Mouse (Mus musculus) forebrain, embryonic 11.5 days (tissue): ENCODE results near the gene Pkmyt1. TPM values are rescaled to one million over a fixed set of nuclear protein-coding genes. Genes with fewer than 3 reads are reported as not detected.

ENCODE experiments used
- ATAC-seq: fragments of 200-750 bp; cut with Nextera tagmentation; replicated peaks from 2 replicates; pipeline ENCODE4 v1.8.0; 2017; ENCODE audit warnings: moderate TSS enrichment; ENCODE audit not compliant: low FRiP score
- DNase-seq: peaks from one replicate; pipeline ENCODE4 v3.0.0-alpha.2; 2017; ENCODE audit warnings: low spot score
- H3K27ac ChIP-seq: fragments of 300-500 bp; sonication (generic); 2 replicates; pipeline ENCODE4 v1.5.1; 2014; ENCODE audit warnings: low read depth, low read length
- H3K27me3 ChIP-seq: fragments of 300-500 bp; sonication (generic); 2 replicates; pipeline ENCODE4 v1.6.1; 2014; ENCODE audit warnings: mild to moderate bottlenecking, low read length, mixed read lengths; ENCODE audit not compliant: control insufficient read depth, insufficient read depth
- H3K36me3 ChIP-seq: fragments of 300-500 bp; sonication (generic); 2 replicates; pipeline ENCODE4 v1.6.1; 2014; ENCODE audit warnings: mild to moderate bottlenecking, low read length, moderate library complexity, mixed read lengths; ENCODE audit not compliant: control insufficient read depth, insufficient read depth
- H3K4me1 ChIP-seq: fragments of 300-500 bp; sonication (generic); replicated peaks from 2 replicates; pipeline ENCODE4 v1.6.1; 2014; ENCODE audit warnings: low read length, mixed read lengths; ENCODE audit not compliant: control insufficient read depth, insufficient read depth
- H3K4me2 ChIP-seq: fragments of 300-500 bp; sonication (generic); 2 replicates; pipeline ENCODE4 v1.6.1; 2014; ENCODE audit warnings: low read depth, mild to moderate bottlenecking, low read length, moderate library complexity, mixed read lengths; ENCODE audit not compliant: severe bottlenecking
- H3K4me3 ChIP-seq: fragments of 300-500 bp; sonication (generic); 2 replicates; pipeline ENCODE4 v1.5.1; 2014; ENCODE audit warnings: low read depth, low read length
- H3K9ac ChIP-seq: fragments of 300-500 bp; sonication (generic); 2 replicates; pipeline ENCODE4 v1.6.1; 2014; ENCODE audit warnings: low read length
- H3K9me3 ChIP-seq: fragments of 300-500 bp; sonication (generic); 2 replicates; pipeline ENCODE4 v1.6.1; 2016; ENCODE audit warnings: low read length, mixed read lengths; ENCODE audit not compliant: control insufficient read depth
- WGBS: fragments of 180-500 bp; shearing (Covaris S2); extraction: QIAGEN DNeasy Blood & Tissue Kit; methylation state at CpG from one replicate; pipeline ENCODE4 v1.1.7; 2014; 5-methylcytosine and 5-hydroxymethylcytosine counted together
- polyA plus RNA-seq: library from polyadenylated mRNA; unstranded; fragments of >200 nt; fragmentation: Nextera tagmentation; extraction: Ambion mirVana; gene quantifications from 2 replicates; pipeline ENCODE4 v1.2.1, GENCODE M21; 2014

Pkmyt1 gene
- polyA plus RNA-seq, 1 experiment from 2014 or later: 61.3 TPM

DNA sequence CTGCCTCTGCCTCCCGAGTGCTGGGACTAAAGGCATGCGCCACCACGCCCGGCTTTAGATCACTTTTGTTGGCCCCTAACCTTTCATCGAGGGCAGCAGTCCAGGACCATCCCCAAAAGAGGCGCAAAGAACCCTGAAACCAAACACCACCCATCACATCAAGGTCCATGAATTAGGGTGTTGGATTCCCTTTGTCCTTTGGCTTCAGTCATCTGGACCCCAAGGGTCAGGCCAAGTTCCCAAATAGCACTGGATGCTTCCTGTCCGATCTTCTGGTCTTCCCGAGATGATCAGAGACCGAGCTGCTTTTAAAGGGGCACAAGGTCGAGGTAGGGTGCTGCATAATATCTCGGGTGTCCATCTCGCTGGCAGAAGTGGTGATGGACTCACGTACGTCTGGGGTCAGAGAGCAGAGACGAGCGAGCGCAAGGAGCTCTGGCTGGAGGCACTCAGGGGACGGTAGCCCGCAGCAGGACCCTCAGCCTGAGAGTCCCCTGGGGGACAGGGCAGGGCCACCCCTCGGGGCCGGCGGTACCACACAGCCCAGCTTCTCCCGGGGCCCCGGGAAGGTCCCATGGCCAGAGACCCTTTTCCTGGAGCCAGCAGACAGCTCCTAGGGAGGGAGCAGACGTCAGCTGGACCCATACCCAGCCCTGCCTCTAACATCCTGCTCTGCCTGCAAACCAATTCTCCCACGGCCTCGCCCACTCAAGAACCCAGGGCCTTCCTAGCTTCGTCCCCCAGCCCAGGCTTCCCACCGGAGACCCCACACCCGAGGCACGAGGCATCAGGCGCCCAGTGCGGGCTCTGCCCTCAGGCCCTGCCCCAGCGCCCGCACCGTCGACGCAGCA, 15.4 kb downstream of the Pkmyt1 start:
- ATAC-seq (no peak), DNase-seq (no peak)
- WGBS: 49% methylated on average over 38 of the region's 38 CpGs
- H3K36me3 ChIP-seq: no peaks in the 10 kb centered on the region
- no peak overlapping the region for H3K4me3 ChIP-seq
- no peak overlapping the region for H3K9ac ChIP-seq
- H3K9me3 ChIP-seq: no peaks in the 10 kb centered on the region
- H3K4me2 ChIP-seq: no peak overlapping the region
- H3K27me3 ChIP-seq: peaks cover 61% of the 10 kb centered on the region
- H3K4me1 ChIP-seq: peaks cover 28% of the 10 kb centered on the region
- no peak overlapping the region for H3K27ac ChIP-seq

- no peak for ATAC-seq
- Histone ChIP-seq H3K4me3 (peak overlapping the region; percentile 7; the same call in 1 of the 2 replicates), H3K36me3 (no peaks in the 10 kb centered on the region), H3K27ac (no peak overlapping the region), H3K4me1 (peaks cover 28% of the 10 kb centered on the region), H3K27me3 (peaks cover 61% of the 10 kb centered on the region), H3K9ac (no peak overlapping the region), H3K9me3 (no peaks in the 10 kb centered on the region), H3K4me2 (peak overlapping the region; percentile 37)
- 9% methylated on average over 44 of the region's 44 CpGs for WGBS
- no peak for DNase-seq
These were observed 16.2 kb downstream of the Pkmyt1 start for GRCm38 (mm10) chr17:23742210-23742793.

DNA sequence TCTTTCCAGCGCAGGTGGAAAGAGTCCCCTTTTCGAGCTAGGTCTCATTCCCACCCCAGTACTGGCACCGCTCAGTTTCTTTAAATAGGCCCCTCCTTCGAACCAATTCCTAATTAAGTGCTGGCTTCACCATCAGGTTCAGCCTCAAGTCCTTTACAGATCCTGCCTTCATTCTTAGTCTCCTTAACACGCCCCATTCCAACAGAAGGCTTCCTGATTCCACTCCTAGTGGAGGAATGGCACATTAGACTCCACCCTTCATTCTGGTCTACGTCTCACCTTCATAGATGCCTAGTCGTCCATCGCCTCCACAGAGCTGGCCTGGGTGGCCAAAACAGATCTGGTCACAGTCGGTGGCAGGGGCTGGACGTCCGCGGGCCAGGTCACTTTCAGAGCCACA, 16.8 kb downstream of the Pkmyt1 start:
- no peak for ATAC-seq
- H3K36me3 ChIP-seq: no peaks in the 10 kb centered on the region
- no peak for DNase-seq
- no peaks in the 10 kb centered on the region for H3K9me3 ChIP-seq
- no peak overlapping the region for H3K4me3 ChIP-seq
- peaks cover 61% of the 10 kb centered on the region for H3K27me3 ChIP-seq
- 61% methylated on average over 12 of the region's 12 CpGs for WGBS
- H3K4me2 ChIP-seq: no peak overlapping the region
- H3K27ac ChIP-seq: no peak overlapping the region
- H3K4me1 ChIP-seq: peaks cover 28% of the 10 kb centered on the region
- H3K9ac ChIP-seq: no peak overlapping the region

- H3K4me1 ChIP-seq: peaks cover 21% of the 10 kb centered on the region
- no peak overlapping the region for H3K27ac ChIP-seq
- no peak overlapping the region for H3K9ac ChIP-seq
- ATAC-seq: no peak
- no peak overlapping the region for H3K4me2 ChIP-seq
- 14% methylated on average over 8 of the region's 8 CpGs for WGBS
- no peaks in the 10 kb centered on the region for H3K9me3 ChIP-seq
- H3K27me3 ChIP-seq: peaks cover 61% of the 10 kb centered on the region
- no peaks in the 10 kb centered on the region for H3K36me3 ChIP-seq
- no peak for DNase-seq
- H3K4me3 ChIP-seq: no peak overlapping the region
These were observed 17.9 kb downstream of the Pkmyt1 start for GRCm38 (mm10) chr17:23744076-23744475.

DNA sequence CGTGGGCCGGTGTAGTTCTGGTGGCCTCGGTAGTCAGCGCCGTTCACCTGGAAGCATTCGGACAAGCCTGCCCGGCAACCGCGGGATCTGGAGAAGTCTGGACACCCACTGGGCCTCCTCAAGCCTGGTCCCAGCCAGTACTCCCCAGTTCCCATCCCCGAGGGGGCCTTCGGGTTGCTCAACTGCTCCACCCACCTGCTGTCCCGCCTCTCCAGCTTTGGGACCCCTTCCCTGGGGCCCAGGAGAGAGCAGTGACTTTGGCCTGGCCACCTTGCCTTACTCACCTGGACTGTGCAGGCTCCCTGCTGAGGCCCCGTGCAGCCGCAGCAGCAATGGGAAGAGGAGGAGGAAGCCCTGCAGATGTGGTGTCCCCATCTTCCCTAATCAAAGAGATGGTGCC, 18.5 kb downstream of the Pkmyt1 start:
- 3% methylated on average over 14 of the region's 14 CpGs for WGBS
- H3K9me3 ChIP-seq: no peaks in the 10 kb centered on the region
- peaks cover 18% of the 10 kb centered on the region for H3K4me1 ChIP-seq
- H3K27ac ChIP-seq: no peak overlapping the region
- peaks cover 61% of the 10 kb centered on the region for H3K27me3 ChIP-seq
- H3K9ac ChIP-seq: no peak overlapping the region
- DNase-seq (no peak), ATAC-seq (no peak)
- H3K4me3 ChIP-seq: no peak overlapping the region
- H3K36me3 ChIP-seq: no peaks in the 10 kb centered on the region
- no peak overlapping the region for H3K4me2 ChIP-seq

DNA sequence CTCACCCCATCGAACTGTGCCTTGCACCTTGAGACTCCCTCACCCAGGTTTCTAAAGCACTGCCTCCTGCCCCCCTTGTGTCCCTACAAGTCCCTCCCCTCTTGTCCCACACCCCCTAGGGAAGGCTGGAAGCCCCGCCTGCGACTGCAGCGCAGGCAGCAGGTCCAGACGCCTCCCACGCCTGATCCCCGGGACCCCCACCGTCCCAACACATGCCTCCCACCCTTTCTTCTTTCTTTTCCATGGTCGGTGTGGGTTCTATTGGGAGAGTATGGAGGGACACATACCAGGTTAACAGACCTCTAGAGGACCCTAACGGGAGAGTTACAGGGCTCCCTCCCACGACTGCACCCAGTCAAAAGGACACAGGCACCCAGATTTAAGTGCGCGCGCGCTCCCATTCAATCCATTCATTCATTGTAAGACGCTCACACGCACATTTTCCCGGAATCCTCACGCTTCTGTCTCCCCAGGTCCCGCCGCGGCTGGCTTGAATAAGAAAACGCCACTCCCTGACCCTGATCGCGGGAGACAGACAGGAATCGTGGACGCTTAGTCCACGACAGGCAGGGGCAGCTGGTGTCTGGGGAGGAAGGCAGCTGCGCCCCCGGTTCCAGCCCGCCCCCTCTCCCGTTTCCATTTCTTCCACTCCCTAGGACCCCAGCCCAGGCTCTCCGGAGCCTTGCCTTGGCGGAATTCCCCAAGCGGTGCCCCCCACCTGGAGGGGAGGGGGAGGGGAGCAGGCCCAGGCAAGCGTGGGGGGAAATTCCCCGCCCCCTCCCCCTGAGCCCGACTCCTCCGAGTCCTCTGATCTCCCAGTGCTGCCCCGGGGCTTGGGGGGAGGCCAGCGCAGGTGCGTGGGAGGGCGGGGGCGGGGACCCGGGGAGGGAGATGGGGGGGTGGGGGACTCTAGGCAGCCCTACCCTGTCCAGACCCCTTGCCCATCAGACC, 19.4 kb downstream of the Pkmyt1 start, which contains the start of gene Kremen2:
TSS of gene Kremen2 (minus strand) at position 533 of the 951 bp plus-strand sequence.
- peaks cover 18% of the 10 kb centered on the region for H3K4me1 ChIP-seq
- ATAC-seq (no peak), DNase-seq (no peak)
- H3K4me3 ChIP-seq: peak within 1 kb of the TSS; percentile 25
- peak within 1 kb of the TSS; percentile 50 for H3K9ac ChIP-seq
- WGBS: under 1% methylated on average over 37 of the region's 45 CpGs
- H3K4me2 ChIP-seq: peak within 1 kb of the TSS; percentile 61
- peaks cover 59% of the 10 kb centered on the region for H3K27me3 ChIP-seq
- no peaks in the 10 kb centered on the region for H3K36me3 ChIP-seq
- H3K9me3 ChIP-seq: no peaks in the 10 kb centered on the region
- no peak within 1 kb of the TSS for H3K27ac ChIP-seq

DNA sequence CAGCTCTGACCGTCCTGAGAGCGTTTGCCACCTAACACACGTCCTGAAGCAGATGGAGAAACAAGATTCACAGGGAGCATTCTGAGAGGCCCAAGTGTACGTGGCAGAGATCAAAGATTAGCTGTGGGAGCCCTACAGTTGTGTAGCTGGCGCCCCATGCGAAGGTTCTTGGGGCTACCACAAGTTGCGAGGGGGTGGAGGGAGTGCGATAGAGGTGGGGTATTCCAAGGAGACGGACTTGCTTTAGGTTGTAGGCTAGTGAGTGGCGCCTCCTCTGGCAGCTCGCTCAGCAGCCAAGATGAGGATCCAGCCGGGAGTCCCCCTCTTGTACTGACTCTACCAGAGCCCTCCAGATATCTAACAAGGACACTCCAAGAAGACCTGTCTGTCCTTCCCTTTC, 20.2 kb downstream of the Pkmyt1 start:
- 1% methylated on average over 12 of the region's 12 CpGs for WGBS
- Histone ChIP-seq H3K27me3 (peaks cover 52% of the 10 kb centered on the region), H3K4me3 (peak overlapping the region; percentile 25), H3K9ac (no peak overlapping the region), H3K9me3 (no peaks in the 10 kb centered on the region), H3K36me3 (no peaks in the 10 kb centered on the region), H3K27ac (no peak overlapping the region), H3K4me1 (peaks cover 18% of the 10 kb centered on the region), H3K4me2 (peak overlapping the region; percentile 61; the same call in 1 of the 2 replicates)
- ATAC-seq (no peak), DNase-seq (no peak)

- Histone ChIP-seq H3K36me3 (no peaks in the 10 kb centered on the region; the same call in 1 of the 2 replicates), H3K4me1 (peaks cover 18% of the 10 kb centered on the region), H3K4me3 (no peak overlapping the region), H3K9ac (no peak overlapping the region), H3K4me2 (no peak overlapping the region), H3K27me3 (peaks cover 47% of the 10 kb centered on the region), H3K27ac (no peak overlapping the region), H3K9me3 (no peaks in the 10 kb centered on the region)
- ATAC-seq: no peak
- no peak for DNase-seq
- WGBS: 85% methylated on average over 3 of the region's 3 CpGs
These were observed 20.6 kb downstream of the Pkmyt1 start for GRCm38 (mm10) chr17:23746767-23747166.
